Mouse (Mus musculus): ENCODE data around the gene Sema5a.

The Sema5a gene

GRCm38 (mm10) chr15:32543181-32543580 lies 298.6 kb downstream of the Sema5a start:
- no peak for DNase-seq (ENCODE audit: low spot score)

DNA sequence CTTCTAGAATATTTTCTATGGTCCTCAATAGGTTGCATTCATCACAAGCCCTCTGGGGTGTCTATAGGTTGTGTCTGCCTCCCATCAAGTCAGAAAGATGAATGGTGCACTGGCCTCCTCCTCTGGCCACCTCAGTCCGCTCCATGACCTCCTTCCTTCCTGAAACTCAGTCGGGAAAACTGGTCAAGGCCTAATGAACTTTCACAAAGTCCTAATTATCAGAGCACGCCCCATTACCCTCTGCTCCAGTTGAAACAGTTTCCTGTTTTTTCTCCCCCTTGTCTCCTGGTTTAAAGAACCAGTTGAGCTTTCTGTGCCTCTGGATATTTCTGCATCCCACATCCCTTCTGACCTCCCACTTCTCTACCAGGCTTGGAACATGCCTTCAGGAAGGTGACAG lies 300.8 kb downstream of the Sema5a start:
- no peak for DNase-seq (ENCODE audit: low spot score)

- DNase-seq (ENCODE audit: low spot score), result no peak
These were observed 302.1 kb downstream of the Sema5a start for GRCm38 (mm10) chr15:32546746-32547145.

GRCm38 (mm10) chr15:32558925-32559324 lies 314.3 kb downstream of the Sema5a start:
- no peak for DNase-seq (ENCODE audit: low spot score)

- DNase-seq (ENCODE audit: low spot score), result no peak
These were observed 318.0 kb downstream of the Sema5a start for GRCm38 (mm10) chr15:32562600-32562999.

GRCm38 (mm10) chr15:32568181-32568857 lies 323.7 kb downstream of the Sema5a start:
- peak; percentile 25 for DNase-seq (ENCODE audit: low spot score)

GRCm38 (mm10) chr15:32568858-32569387 lies 324.3 kb downstream of the Sema5a start:
- no peak for DNase-seq (ENCODE audit: low spot score)

DNA sequence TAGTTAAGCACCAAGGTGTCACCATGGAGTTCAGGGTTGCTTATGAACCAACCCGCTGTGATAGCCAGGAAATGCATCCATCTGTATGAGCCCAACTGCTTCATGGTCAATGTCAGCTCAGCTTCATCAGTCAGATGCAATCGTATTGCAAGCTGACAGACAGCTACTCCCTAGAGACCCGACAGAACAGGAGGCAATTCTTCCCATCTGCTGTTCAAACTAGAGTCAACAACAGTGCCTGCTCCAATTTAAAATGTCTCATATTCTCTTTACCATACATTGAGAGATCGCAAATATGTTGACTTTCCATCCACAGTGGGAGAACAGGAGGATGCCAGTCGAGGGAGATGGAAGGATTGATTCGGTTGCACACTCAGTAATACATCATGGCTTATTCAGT lies 329.7 kb downstream of the Sema5a start:
- DNase-seq (ENCODE audit: low spot score), result no peak

DNA sequence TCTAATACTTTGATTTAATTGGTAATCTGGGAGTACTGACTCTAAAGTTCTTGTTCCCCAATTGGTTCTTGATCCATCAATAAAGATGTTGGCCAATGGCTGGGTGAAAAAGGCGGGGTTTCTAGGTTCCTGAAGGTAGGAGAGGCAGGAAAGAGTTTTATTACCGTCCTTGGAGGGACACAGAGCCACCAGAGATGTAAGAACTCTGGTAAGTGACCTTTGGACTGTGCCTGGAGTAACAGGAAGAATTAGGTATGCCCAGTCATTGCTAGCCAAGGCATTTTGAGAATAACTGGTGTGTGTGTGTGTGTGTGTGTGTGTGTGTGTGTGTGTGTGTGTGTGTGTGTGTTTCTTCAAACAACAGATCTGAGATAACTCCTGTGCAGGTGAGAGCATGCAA lies 330.6 kb downstream of the Sema5a start:
- no peak for DNase-seq (ENCODE audit: low spot score)

- no peak for DNase-seq (ENCODE audit: low spot score)
These were observed 334.7 kb downstream of the Sema5a start for GRCm38 (mm10) chr15:32579351-32579750.

DNA sequence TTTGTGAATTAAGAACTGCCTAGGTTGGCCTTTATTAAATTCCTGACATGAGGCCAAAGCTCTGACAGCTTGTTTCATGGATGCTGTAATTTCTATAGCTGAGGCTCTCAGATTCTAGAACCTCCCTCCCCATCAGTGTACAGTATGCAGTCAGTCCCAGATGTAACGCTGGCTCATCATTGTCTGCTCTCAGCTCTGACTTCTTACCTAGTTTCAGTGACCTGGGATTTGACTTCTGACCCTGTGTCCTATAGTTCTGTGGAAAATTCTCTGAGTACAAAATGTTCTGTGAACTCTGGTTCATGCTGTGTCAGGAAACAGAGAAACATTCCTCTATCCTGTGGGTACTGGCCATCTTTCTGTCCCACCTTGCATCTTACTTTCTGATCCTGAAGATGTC lies 346.0 kb downstream of the Sema5a start:
- no peak for DNase-seq (ENCODE audit: low spot score)

GRCm38 (mm10) chr15:32593746-32594145 lies 349.1 kb downstream of the Sema5a start:
- DNase-seq (ENCODE audit: low spot score), result no peak

DNA sequence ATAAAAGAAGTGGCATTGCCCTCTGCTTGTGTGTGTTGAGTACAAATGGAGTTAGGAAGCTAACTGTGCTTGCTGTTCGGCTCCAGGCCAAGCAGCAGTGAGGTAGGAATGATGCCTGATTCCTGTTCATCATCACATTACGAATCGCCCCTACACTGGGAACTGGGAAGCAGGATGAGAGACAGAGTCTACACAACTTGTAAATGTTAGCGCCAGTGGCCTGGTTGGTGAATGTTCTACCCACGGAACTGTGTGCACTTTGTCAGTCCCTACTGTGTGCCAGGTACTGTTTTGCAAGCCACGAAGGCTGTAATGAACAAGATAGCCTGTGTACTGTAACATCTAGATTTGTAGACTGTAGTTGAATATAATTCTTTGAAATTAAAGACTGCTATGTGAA lies 352.0 kb downstream of the Sema5a start:
- DNase-seq (ENCODE audit: low spot score), result no peak

DNA sequence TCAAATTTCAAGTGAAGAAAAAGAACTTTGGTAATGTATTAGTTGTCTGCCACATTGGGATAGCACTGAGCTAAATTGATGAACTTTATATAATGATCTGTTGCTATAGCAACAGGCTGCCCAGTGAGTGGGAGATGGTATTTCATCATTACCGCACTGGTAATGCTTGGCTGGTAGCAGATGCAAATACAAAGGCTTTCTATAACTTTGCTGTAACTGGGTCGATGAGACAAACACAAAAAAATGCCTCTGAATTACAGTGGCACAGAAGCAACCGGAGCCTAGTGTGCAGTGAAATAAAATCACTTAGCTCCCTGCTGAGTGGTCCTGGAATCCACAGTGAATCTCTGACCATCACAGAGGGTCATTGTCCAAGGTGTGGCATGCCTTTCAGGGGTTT lies 352.6 kb downstream of the Sema5a start:
- no peak for DNase-seq (ENCODE audit: low spot score)

- DNase-seq (ENCODE audit: low spot score), result no peak
These were observed 362.6 kb downstream of the Sema5a start for GRCm38 (mm10) chr15:32607236-32607635.

- DNase-seq (ENCODE audit: low spot score), result no peak
These were observed 366.2 kb downstream of the Sema5a start for GRCm38 (mm10) chr15:32610776-32611175.

DNA sequence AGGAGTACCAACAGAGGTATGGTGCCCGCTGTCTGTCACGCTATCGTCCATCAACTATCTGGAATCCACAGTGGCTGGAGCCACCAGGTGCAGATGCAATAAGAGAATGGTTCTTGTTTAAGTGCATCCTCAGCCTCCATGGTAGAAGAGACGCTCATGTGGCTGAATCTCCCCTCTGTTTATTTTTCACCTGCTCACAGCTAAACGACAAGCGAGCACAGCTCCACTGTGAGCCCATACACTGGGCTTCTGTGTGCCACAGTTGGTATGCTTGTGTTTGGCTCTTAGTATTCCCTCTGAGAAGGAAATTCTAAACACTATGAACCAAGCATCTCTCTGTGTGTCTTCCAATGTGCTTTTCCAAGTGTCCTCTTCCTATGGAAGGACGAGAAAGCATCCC lies 366.6 kb downstream of the Sema5a start:
- DNase-seq (ENCODE audit: low spot score), result no peak

DNA sequence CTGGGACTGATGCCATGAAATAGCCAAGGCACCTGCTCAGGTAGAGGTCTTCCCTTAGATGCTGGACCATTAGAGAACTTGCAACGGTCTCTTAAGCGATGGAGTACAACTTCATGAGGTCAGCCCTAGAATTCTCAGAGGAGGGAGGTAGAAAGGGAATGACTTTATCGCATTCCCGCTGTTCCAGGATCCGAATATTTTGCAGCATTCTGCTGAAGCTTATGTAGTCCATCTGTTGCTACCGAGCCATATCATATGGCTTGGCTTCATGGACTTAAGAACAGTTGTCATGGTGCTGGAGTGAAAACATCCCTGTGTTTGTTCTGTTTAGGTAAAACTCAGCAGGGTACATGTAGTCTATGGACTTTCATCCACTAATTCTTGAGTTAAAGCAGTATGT lies 369.1 kb downstream of the Sema5a start:
- DNase-seq (ENCODE audit: low spot score), result peak; percentile 27

DNA sequence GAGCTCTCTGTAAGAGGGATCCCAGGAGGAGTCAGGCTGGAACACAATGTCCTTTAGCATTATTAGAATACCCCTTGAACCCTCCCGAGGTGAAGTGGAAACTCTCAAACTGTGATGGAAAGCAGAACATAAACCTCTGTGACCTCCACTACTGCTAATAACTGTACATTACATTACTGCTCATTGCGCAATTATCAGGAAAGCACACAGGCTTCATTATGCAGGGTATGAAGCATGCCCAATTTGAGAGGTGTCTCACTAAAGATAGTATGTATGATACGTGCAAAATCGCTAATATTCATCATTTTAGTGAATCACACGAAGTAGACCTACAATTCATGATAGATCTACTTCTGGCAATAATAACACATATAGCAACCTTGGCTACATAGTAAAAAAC lies 371.2 kb downstream of the Sema5a start:
- DNase-seq (ENCODE audit: low spot score), result no peak

GRCm38 (mm10) chr15:32619199-32619598 lies 374.6 kb downstream of the Sema5a start:
- DNase-seq (ENCODE audit: low spot score), result no peak

DNA sequence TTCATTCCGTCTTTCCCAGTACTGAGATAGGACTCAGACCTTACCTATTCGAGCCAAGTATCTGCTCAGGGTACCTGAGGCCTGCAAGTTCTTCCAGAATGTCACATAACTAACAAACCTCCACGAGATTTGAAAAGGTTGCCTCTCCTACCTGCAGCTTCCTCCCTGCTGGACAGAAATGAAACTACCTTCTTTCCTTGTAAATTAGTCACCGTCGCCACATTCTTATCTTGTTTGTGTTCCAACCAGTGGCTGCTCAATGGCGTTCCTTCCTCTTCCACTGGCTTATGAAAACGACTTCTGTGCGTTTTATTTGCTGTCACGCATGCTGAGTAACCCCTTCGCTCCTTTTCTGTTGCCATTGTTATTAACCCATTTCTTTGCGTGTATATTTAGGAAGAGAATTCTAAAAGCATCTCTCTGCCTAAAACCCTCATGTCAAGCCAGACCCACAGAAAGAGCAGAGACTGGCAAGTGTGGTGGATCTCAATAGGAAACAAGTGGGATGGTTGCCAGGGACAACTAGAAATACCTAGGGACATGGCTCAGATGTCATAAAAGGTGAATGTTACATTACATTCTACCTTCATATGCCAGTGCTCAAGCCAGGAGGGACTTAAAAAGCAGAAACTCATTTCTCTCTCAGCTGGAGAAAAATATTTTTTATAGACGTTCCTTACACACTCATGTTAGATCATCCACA lies 378.6 kb downstream of the Sema5a start:
- DNase-seq (ENCODE audit: low spot score), result no peak

DNA sequence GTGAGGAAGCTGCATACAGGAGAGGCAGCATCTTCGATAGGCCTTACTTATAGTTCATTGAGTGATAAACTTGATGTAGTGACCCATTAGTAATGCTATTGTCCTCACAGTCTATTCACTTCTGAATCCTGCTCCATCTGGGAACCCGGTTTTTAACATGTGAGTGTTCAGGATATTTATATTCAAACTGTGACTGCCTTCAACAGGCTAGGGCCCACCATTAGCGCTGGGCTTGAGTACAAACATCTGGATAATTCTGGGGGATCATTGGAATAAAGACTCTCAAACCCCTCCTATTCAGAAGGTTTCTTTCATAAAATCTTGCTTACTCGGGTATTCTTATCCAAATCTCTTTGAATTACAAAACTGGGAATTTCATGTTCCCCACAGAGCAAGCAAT lies 379.5 kb downstream of the Sema5a start:
- DNase-seq (ENCODE audit: low spot score), result no peak

DNA sequence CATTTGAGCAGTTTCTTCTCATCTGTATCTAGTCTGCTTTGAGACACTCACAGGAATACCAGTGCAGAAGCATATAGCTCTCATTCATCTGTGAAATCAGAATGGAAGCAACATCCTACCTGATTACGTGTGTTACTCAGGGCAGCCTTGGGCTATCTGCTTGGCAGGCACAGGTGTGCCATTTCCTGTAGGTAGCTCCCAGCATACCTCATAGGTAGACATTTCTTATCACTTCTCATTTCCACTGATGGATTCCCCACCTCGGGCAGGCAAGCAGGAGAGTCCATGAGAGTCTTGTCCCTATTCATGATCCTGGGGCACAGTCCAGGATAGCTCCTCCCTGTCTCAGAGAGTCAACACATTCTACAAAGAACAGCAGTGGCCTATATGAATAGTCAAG lies 381.4 kb downstream of the Sema5a start:
- no peak for DNase-seq (ENCODE audit: low spot score)

- DNase-seq (ENCODE audit: low spot score), result no peak
These were observed 389.1 kb downstream of the Sema5a start for GRCm38 (mm10) chr15:32633713-32634112.

Data from layer of hippocampus, adult 11-12 months (tissue).